Mouse (Mus musculus): ENCODE results near the gene Dennd1b. TPM values are rescaled to one million over a fixed set of nuclear protein-coding genes. Genes with fewer than 3 reads are reported as not detected.

Gene Dennd1b
- total and polyA plus RNA-seq, 3 experiments: 8.0 to 8.9 (median 8.0) TPM

DNA sequence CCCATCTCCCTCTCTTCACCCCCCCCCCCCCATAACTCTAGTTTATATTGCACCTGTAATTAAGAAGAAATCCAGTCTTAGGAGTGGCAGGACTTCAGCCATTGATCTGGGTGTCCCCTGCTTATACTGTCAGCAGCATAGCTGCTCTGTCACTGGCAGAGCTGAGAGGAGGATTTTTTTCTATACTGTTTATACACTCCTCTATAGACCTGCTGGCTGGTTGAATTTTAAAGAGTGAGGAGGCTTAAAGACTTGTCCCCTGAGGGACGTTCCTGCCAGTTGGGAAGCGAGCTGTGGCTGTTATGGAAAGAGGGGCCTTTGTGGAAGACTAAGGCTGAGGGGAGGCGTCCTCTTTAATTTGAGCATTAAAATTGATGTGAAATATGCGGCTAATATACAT is 74.8 kb downstream of the Dennd1b start:
- no peak overlapping the region for H3K4me2 ChIP-seq (ENCODE audit: insufficient read depth, low read depth, poor library complexity, severe bottlenecking)
- dilution Hi-C loops (cut with MboI; ENCODE audit: extremely low pct_ligation_motif_present, extremely low pct_unique_long_range_greater_than_20kb, low sequenced_read_pairs): no loop called here
- no peaks in the 10 kb centered on the region for H3K9me3 ChIP-seq (replicated peaks; ENCODE audit: low read length)
- H3K4me3 ChIP-seq (replicated peaks in 1 of 3; ENCODE audit: low read depth in 2 of 3, low read length in 2 of 3, poor library complexity in 1 of 3): no peak overlapping the region
- TF ChIP-seq ELF1 (IDR thresholded peaks at IDR 0.05; ENCODE audit: low read depth, low read length): no peak
- TF ChIP-seq ZNF384 (IDR thresholded peaks at IDR 0.05; ENCODE audit: low read depth, low read length): no peak
- no peak for TF ChIP-seq SMC3 (IDR thresholded peaks at IDR 0.05; ENCODE audit: low read depth, low read length)
- no peak for TF ChIP-seq MYC (IDR thresholded peaks at IDR 0.05; ENCODE audit: low read depth, low read length)
- no peaks in the 10 kb centered on the region for H3K79me2 ChIP-seq (replicated peaks; ENCODE audit: control insufficient read depth, extremely low read depth, insufficient read depth, poor library complexity, severe bottlenecking)
- H3K27me3 ChIP-seq (replicated peaks): no peaks in the 10 kb centered on the region
- H3K9ac ChIP-seq (ENCODE audit: insufficient read depth, low read depth): no peak overlapping the region
- in situ Hi-C loops (cut with MboI; ENCODE audit: low pct_ligation_motif_present, low pct_unique_long_range_greater_than_20kb, low sequenced_read_pairs): no loop called here
- H3K27ac ChIP-seq (ENCODE audit: insufficient read depth, low read depth): no peak overlapping the region
- peaks cover 0 to 9% of the 10 kb centered on the region in 2 experiments for H3K36me3 ChIP-seq (replicated peaks in 1 of 2; ENCODE audit: control insufficient read depth in 1 of 2, insufficient read depth in 1 of 2, low read length in 1 of 2)
- DNase-seq (ENCODE audit: extremely low read depth): no peak
- peaks cover 6 to 47% of the 10 kb centered on the region in 2 experiments; a peak in 3 of 4 replicates for H3K4me1 ChIP-seq (ENCODE audit: control insufficient read depth in 1 of 2, insufficient read depth in 2 of 2)

DNA sequence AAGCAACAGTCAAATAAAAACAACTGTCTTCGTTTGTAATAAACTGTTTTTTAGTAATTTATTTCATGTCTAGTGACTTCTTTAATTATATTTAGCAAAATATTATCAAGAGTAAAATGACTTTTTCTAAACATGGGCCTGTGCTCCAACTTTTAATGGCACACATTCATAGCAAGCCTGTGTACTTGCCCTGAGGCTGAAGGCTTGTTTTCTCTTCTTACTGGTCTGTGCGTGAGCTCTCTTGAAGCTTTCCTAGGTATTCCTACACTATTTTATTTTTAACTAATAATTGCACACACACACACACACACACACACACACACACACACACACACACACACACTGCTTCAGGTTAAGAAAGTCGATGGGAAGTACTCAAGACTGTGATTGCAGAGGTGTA is 75.4 kb downstream of the Dennd1b start:
- Histone ChIP-seq H3K4me1 (ENCODE audit: control insufficient read depth in 1 of 2, insufficient read depth in 2 of 2) (peaks cover 6 to 47% of the 10 kb centered on the region in 2 experiments; a peak in 3 of 4 replicates), H3K4me3 (replicated peaks in 1 of 3; ENCODE audit: low read depth in 2 of 3, low read length in 2 of 3, poor library complexity in 1 of 3) (no peak overlapping the region), H3K79me2 (replicated peaks; ENCODE audit: control insufficient read depth, extremely low read depth, insufficient read depth, poor library complexity, severe bottlenecking) (no peaks in the 10 kb centered on the region), H3K9ac (ENCODE audit: insufficient read depth, low read depth) (no peak overlapping the region), H3K9me3 (replicated peaks; ENCODE audit: low read length) (no peaks in the 10 kb centered on the region), H3K27me3 (replicated peaks) (no peaks in the 10 kb centered on the region), H3K27ac (ENCODE audit: insufficient read depth, low read depth) (no peak overlapping the region), H3K36me3 (replicated peaks in 1 of 2; ENCODE audit: control insufficient read depth in 1 of 2, insufficient read depth in 1 of 2, low read length in 1 of 2) (peaks cover 0 to 10% of the 10 kb centered on the region in 2 experiments), H3K4me2 (ENCODE audit: insufficient read depth, low read depth, poor library complexity, severe bottlenecking) (no peak overlapping the region)
- TF ChIP-seq ZMIZ1 (IDR thresholded peaks at IDR 0.05; ENCODE audit: low read depth, low read length) (no peak), NELFE (IDR thresholded peaks at IDR 0.05; ENCODE audit: low read depth, low read length) (no peak), BHLHE40 (IDR thresholded peaks at IDR 0.05; ENCODE audit: low read depth, low read length) (no peak)
- dilution Hi-C loops (cut with MboI; ENCODE audit: extremely low pct_ligation_motif_present, extremely low pct_unique_long_range_greater_than_20kb, low sequenced_read_pairs) (no loop called here), in situ Hi-C loops (cut with MboI; ENCODE audit: low pct_ligation_motif_present, low pct_unique_long_range_greater_than_20kb, low sequenced_read_pairs) (no loop called here)
- no peak for DNase-seq (ENCODE audit: extremely low read depth)

DNA sequence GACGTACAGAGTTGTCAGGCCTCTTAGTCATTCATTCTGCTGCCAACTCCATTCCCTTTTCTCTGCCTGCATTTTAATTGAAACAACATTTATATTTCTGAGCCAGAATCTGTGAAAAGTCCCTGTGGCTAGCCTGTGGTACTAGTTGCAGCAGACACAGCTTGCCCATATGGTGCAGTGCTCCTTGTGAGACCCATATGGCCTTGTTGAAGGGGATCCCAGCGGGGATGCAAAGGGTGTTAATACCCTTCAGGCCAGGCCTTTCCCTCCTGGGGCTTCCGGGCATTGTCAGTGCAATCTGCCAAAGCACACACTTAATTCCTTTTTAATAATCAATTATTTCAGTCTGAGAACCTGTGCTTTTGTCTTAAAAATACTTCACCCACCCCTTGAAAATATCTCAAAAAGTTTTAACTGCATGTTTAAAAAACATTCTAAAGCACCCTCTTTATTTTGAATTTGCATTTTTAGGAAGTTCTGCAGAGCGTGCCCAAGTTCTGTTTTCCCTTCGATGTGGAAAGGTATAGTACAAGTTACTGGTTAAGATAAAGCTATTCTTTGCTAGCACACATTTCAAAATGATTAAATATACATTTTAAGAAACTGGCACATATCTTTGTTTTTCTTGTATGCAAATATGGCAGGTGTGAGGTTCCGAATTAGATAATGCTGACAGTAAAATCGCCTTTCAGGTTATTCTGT is 76.4 kb downstream of the Dennd1b start:
- H3K79me2 ChIP-seq (replicated peaks; ENCODE audit: control insufficient read depth, extremely low read depth, insufficient read depth, poor library complexity, severe bottlenecking): no peaks in the 10 kb centered on the region
- H3K9ac ChIP-seq (ENCODE audit: insufficient read depth, low read depth): no peak overlapping the region
- no peak overlapping the region for H3K4me3 ChIP-seq (replicated peaks in 1 of 3; ENCODE audit: low read depth in 2 of 3, low read length in 2 of 3, poor library complexity in 1 of 3)
- H3K9me3 ChIP-seq (replicated peaks; ENCODE audit: low read length): no peaks in the 10 kb centered on the region
- TF ChIP-seq PAX5 (IDR thresholded peaks at IDR 0.05; ENCODE audit: low read length) (no peak), BHLHE40 (IDR thresholded peaks at IDR 0.05; ENCODE audit: low read depth, low read length) (no peak), EP300 (IDR thresholded peaks at IDR 0.05; ENCODE audit: low read length) (peak; percentile 37; the same call in 1 of the 2 replicates)
- no peak overlapping the region for H3K27ac ChIP-seq (ENCODE audit: insufficient read depth, low read depth)
- H3K4me2 ChIP-seq (ENCODE audit: insufficient read depth, low read depth, poor library complexity, severe bottlenecking): no peak overlapping the region
- in situ Hi-C loops (cut with MboI; ENCODE audit: low pct_ligation_motif_present, low pct_unique_long_range_greater_than_20kb, low sequenced_read_pairs): no loop called here
- peaks cover 0 to 14% of the 10 kb centered on the region in 2 experiments for H3K36me3 ChIP-seq (replicated peaks in 1 of 2; ENCODE audit: control insufficient read depth in 1 of 2, insufficient read depth in 1 of 2, low read length in 1 of 2)
- peak; percentile 32 for DNase-seq (ENCODE audit: extremely low read depth)
- peaks cover 6 to 47% of the 10 kb centered on the region in 2 experiments; a peak in 3 of 4 replicates for H3K4me1 ChIP-seq (ENCODE audit: control insufficient read depth in 1 of 2, insufficient read depth in 2 of 2)
- H3K27me3 ChIP-seq (replicated peaks): no peaks in the 10 kb centered on the region
- dilution Hi-C loops (cut with MboI; ENCODE audit: extremely low pct_ligation_motif_present, extremely low pct_unique_long_range_greater_than_20kb, low sequenced_read_pairs): no loop called here
